Mouse (Mus musculus) olfactory bulb, adult 2 months (tissue): ENCODE measurements around the gene Cisd3. TPM values are rescaled to one million over a fixed set of nuclear protein-coding genes. Genes with fewer than 3 reads are reported as not detected.
"Not testable (repeated sequence)": the region's sequence is repeated elsewhere in the genome, so short reads cannot be mapped to it uniquely, and the experiment has no call there.

Experiments used
- H3K27ac ChIP-seq: fragments of 200-500 bp; 2 replicates; pipeline ENCODE4 v1.5.1; 2012; ENCODE audit warnings: low read depth, low read length; ENCODE audit not compliant: insufficient read depth
- H3K4me1 ChIP-seq: fragments of 200-500 bp; 2 replicates; pipeline ENCODE4 v1.6.1; 2012; ENCODE audit warnings: low read length; ENCODE audit not compliant: control insufficient read depth, insufficient read depth
- H3K4me3 ChIP-seq: fragments of 200-500 bp; 2 replicates; pipeline ENCODE4 v1.5.1; 2012; ENCODE audit warnings: mild to moderate bottlenecking, low read depth, low read length, moderate library complexity; ENCODE audit not compliant: insufficient read depth
- CTCF ChIP-seq: fragments of 200-500 bp; IDR thresholded peaks from 2 replicates; pipeline ENCODE4 v1.5.1; 2012; ENCODE audit warnings: low read depth, mild to moderate bottlenecking, low read length, moderate library complexity; ENCODE audit not compliant: insufficient read depth
- POLR2A ChIP-seq: fragments of 200-500 bp; IDR thresholded peaks from 2 replicates; pipeline ENCODE4 v1.6.1; 2012; ENCODE audit warnings: mild to moderate bottlenecking, low read depth, low read length, moderate library complexity; ENCODE audit not compliant: insufficient read depth
- WGBS: fragments of 180-500 bp; shearing (Covaris S2); methylation state at CpG from one replicate; pipeline ENCODE4 v1.1.7; 2018; 5-methylcytosine and 5-hydroxymethylcytosine counted together
- polyA plus RNA-seq: library from polyadenylated mRNA; stranded (reverse); fragments of >200 nt; gene quantifications from 2 replicates; pipeline ENCODE4 v1.2.4, GENCODE M21; 2012; ENCODE audit warnings: low replicate concordance; ENCODE audit not compliant: missing spikeins, insufficient read depth, insufficient read length

Gene Cisd3
- polyA plus RNA-seq, 1 experiment: not detected

DNA sequence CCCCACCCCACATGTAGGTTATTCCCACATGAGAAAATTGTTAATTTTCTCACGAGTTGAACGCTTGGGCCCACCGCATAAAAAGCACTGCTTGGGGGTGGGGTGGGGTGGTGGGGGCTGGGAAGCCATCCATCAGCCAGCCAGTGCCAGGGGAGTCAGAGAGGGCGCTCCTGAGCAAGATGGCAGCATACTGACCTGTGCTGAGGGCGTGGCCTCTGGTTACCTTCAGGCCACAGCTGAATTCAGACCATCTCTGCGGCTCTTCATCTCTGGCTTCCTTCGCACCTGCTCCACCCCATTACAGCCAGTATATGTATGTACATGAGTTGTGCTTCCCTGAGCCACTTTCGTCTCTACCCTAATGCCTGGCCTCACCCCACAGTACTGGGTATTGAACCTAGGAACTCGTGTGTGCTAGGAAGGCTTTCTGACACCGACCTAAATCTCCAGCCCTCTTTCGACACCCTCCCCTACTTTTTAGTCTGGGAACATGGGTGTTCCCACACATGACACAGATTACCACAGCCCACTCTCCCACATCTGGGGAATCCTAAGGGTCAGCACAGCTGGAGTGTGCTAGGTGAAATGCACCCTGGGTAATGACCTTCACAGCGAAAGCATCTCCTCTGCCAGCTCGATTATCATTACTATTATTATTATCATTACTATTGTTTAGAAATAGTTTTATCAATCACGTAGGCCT, 29.2 kb upstream of the Cisd3 start:
- TF ChIP-seq CTCF (no peak), POLR2A (no peak)

DNA sequence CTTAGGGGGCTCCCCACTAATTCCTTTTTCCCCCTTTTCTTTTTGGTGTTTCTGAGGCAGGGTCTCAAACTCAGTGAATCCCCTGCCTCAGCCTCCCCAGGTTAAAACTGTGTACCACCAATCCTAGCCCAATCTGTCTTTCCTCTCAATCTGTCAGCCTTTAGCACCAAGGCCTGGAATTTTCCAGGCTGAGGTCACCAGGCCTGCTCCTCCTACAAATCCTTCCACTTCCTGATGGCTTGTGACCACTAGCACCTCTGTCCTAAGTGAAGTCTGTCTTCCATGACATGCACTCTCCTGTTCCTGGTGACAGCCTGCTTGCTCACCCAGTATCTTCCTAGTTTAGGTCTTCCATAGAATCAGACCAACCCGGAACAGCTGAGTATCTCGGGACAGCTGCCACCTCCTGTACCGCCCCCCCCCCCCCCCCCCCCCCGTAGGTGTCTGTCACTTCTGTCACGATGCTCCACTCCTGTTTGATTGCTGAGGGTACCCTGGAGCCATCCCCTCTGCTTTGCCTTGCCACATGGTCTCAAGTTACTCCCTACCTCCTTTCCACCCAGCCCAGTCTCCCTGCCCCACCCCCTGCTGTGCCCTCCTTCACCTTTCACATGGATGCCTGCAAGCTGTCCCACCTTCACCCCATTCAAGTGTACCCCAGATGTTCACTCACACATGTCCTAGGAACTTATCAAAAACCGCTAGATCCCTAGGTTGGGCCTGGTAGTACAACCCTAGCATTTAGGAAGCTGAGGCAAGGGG, 28.3 kb upstream of the Cisd3 start:
- no peak overlapping the region for H3K27ac ChIP-seq
- TF ChIP-seq CTCF (no peak), POLR2A (no peak)
- H3K4me1 ChIP-seq: peaks cover 16% of the 10 kb centered on the region
- no peak overlapping the region for H3K4me3 ChIP-seq
- WGBS: 54% methylated on average over 5 of the region's 6 CpGs

More for the DNA sequence above, 29.2 kb upstream of the Cisd3 start:
- peaks cover 8% of the 10 kb centered on the region for H3K4me1 ChIP-seq
- WGBS: 77% methylated on average over 14 of the region's 14 CpGs
- H3K27ac ChIP-seq: no peak overlapping the region
- H3K4me3 ChIP-seq: no peak overlapping the region

DNA sequence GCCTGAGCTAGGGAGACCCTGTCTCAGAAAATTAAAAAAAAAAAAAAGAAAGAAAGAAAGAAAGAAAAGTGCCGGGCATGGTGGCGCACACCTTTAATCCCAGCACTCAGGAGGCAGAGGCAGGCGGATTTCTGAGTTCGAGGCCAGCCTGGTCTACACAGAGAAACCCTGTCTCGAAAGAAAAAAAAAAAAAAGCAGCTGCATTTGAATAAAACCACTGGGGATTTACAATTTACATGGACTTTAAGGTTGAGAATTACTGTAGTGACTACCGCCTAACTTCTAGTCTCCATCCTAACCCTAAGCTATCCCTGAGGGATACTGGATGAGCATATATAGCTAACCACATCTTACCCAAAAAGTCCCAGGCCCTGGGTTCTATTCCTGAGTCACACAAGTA, 27.7 kb upstream of the Cisd3 start:
- not testable (repeated sequence) for H3K4me3 ChIP-seq, H3K27ac ChIP-seq
- WGBS: 82% methylated on average over 5 of the region's 6 CpGs
- H3K4me1 ChIP-seq: peaks cover 18% of the 10 kb centered on the region

DNA sequence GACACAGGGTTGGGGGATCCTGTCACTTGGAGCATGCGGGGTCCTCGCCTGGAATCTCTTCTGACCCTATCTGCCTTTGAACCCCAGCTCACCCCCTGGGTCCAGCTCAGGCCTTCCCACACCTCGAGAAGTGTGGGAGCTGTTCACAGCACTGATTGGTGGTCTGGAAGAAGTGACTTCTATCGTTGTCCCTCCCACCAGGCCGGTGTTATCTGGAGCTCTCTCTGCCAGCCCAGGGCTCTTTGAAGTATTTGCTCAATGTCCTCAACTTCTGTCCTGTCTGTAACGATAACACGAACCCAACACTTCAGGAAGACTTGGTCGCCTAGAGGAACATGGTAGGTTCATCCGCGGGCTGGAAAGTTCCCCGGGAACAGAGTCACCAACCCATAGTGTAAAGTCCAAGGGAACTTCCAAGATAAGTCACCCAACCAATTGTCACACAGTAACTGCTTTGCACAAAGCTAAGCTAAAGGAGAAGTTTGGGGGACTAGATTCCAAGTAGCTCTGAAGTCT, 26.8 kb upstream of the Cisd3 start:
- no peak overlapping the region for H3K4me3 ChIP-seq
- 84% methylated on average over 11 of the region's 11 CpGs for WGBS

DNA sequence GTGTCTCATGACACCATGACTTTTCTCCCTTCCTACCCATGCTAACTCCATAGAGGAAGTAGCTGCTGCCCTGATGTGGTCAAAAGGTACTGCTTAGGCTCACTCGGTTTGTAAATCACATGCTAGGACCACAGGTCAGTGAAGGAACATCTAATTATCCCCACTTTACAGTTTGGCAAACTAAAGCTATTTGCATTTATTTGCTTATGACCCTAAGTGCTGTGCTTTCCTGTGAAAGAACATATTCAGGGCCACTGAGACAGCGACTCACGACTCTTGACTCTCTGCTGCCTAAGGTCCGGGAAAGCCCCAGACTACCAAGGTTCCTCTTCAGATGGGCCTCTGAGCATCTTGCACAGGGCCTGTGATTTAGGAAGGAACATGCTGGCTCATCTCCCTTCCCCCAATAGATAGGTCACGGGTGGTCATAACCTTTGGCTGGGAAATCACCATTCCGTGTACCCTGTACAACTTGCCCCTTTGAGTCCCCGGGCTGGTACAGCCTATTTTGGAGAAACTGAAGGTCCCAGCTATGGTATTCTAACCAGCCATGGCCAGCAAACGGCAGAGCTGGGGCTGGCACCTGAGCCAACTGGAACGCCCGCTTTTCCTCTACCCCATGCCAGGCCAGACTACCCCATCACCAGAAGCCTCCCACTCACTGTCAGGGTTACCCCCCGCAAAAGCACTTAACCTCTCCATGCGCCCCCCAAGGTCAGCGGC, 26.2 kb upstream of the Cisd3 start:
- peaks cover 18% of the 10 kb centered on the region for H3K4me1 ChIP-seq

More for the DNA sequence above, 26.8 kb upstream of the Cisd3 start:
- TF ChIP-seq POLR2A (no peak), CTCF (no peak)
- Histone ChIP-seq H3K4me1 (peaks cover 18% of the 10 kb centered on the region), H3K27ac (no peak overlapping the region)

DNA sequence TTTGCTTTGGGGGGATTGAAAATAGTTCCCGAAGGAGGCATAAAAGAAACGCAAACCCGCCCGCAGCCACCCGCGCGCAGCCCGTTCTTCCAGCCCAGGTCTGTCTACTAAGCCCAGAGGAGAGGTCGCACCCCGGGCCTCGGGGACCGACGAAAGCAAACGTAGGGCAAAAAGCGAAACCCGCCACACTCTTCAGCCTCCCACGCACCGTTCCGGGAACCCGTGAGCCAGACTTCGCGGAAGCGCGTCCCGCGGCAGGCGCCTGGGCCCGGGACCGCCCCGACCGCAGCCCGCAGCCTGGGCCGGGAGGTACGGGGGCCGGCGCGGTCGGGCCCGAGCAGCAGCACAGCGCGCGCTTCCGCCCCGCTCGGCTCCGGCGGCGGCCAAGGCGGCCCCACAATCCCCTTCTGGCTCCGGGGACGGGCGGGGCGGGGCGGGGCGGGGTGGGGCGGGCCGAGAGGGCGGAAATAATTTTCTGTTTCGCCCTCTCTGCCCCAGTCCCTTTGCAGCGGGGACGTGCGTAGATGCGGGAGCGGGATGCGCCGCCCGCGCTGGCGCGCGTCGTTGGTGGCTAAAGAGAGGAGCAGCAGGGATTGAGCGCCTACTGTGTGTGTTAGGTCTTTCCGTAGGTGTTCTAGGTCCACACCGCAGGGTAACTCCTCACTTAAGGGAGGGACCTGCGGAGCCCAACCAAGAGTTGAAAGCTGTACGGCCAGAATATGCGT, 25.5 kb upstream of the Cisd3 start:
- Histone ChIP-seq H3K4me1 (peaks cover 23% of the 10 kb centered on the region), H3K4me3 (peak overlapping the region; percentile 80), H3K27ac (peak overlapping the region; percentile 63)
- WGBS: under 1% methylated on average over 62 of the region's 78 CpGs
- TF ChIP-seq POLR2A (peak; percentile 67; the same call in 1 of the 2 replicates), CTCF (no peak)

More for the DNA sequence above, 26.2 kb upstream of the Cisd3 start:
- WGBS: 10% methylated on average over 13 of the region's 13 CpGs
- H3K27ac ChIP-seq: peak overlapping the region; percentile 63
- H3K4me3 ChIP-seq: peak overlapping the region; percentile 80
- no peak for TF ChIP-seq POLR2A
- no peak for TF ChIP-seq CTCF

DNA sequence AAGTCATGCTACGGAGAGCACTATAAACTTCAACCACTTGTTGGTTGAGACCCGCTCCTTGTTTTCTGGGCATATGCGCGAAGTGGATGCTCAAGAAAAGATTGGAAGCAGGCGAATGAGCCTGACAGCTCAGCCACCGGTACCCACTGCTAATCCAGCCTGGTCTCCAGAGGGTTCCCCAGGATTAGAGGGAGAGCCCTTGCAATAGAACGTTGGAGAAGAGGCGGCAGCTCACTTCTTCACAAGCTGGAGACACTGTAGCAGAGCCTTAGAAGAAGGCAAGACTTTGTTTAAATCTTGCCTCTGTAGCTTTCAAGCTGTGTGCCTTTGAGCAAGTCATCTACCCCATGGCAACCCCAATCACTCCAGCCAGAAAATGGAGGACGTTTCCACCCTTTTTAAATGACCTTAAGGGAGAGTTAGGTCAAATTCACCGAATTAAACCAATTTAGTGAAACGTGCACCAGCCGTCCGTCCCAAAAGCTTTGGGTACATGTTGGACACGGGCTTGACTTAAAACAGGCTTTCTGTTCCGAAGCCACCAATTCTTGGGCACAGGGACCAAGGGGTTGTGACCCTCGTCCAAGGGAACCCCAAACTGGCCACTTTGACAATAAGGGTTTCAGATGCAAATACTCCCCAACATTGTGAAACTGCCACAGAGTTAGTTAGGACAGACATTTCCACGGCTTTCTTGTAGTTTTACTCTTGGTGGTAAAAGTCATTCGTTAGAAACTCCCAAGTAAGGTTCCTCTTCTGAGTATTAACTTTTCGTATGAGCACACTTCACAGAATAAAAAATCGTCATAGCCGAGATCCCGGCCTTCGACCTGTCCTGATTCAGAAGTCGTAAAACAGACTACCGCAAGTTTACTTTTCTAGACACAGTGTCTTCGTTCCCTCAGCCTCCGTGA, 24.6 kb upstream of the Cisd3 start:
- Histone ChIP-seq H3K4me3 (peak overlapping the region; percentile 80), H3K4me1 (peaks cover 30% of the 10 kb centered on the region), H3K27ac (peak overlapping the region; percentile 59; the same call in 1 of the 2 replicates)
- TF ChIP-seq POLR2A (no peak), CTCF (no peak)
- WGBS: 8% methylated on average over 27 of the region's 27 CpGs
